Mouse (Mus musculus) neural tube, embryonic 10.5 days (tissue): Measurements from ENCODE around the gene Zdhhc5.
A peak's percentile ranks its signal among the peaks of the same experiment; 100 is the strongest.

Source experiments
- DNase-seq: peaks from one replicate; pipeline ENCODE4 v3.0.0-alpha.2; 2017; ENCODE audit warnings: low spot score; ENCODE audit errors: extremely low spot score

Zdhhc5 gene

GRCm38 (mm10) chr2:84714811-84715561, at the start of gene Zdhhc5:
Zdhhc5 (minus strand) TSS chr2:84715180.
- DNase-seq = peak; percentile 100

- DNase-seq = no peak
Observed at GRCm38 (mm10) chr2:84762818-84763217, 47.8 kb upstream of the Zdhhc5 start.

GRCm38 (mm10) chr2:84762295-84762694, 47.3 kb upstream of the Zdhhc5 start:
- DNase-seq = no peak

GRCm38 (mm10) chr2:84761840-84762239, 46.9 kb upstream of the Zdhhc5 start:
- no peak for DNase-seq

- DNase-seq = no peak
Observed at GRCm38 (mm10) chr2:84761309-84761708, 46.3 kb upstream of the Zdhhc5 start.

- DNase-seq = no peak
Observed at GRCm38 (mm10) chr2:84760777-84761176, 45.8 kb upstream of the Zdhhc5 start.

- DNase-seq = no peak
Observed at GRCm38 (mm10) chr2:84758542-84759127, 43.7 kb upstream of the Zdhhc5 start.

- no peak for DNase-seq
Observed at GRCm38 (mm10) chr2:84757026-84757682, 42.2 kb upstream of the Zdhhc5 start.

GRCm38 (mm10) chr2:84756245-84756644, 41.3 kb upstream of the Zdhhc5 start:
- no peak for DNase-seq

- DNase-seq = no peak
Observed at GRCm38 (mm10) chr2:84750115-84750514, 35.1 kb upstream of the Zdhhc5 start.

- no peak for DNase-seq
Observed at GRCm38 (mm10) chr2:84744126-84744525, 29.1 kb upstream of the Zdhhc5 start.

- no peak for DNase-seq
Observed at GRCm38 (mm10) chr2:84743561-84743960, 28.6 kb upstream of the Zdhhc5 start, which contains the start of gene Gm19426. Gm19426 (minus strand) TSS chr2:84743655.

GRCm38 (mm10) chr2:84742451-84743283, 27.7 kb upstream of the Zdhhc5 start:
- peak; percentile 94 for DNase-seq

- DNase-seq = no peak
Observed at GRCm38 (mm10) chr2:84741841-84742450, 27.0 kb upstream of the Zdhhc5 start.

GRCm38 (mm10) chr2:84740608-84741333, 25.8 kb upstream of the Zdhhc5 start:
- peak; percentile 29 for DNase-seq

GRCm38 (mm10) chr2:84738271-84738911, 23.4 kb upstream of the Zdhhc5 start:
- DNase-seq = peak; percentile 72

- DNase-seq = peak; percentile 72
Observed at GRCm38 (mm10) chr2:84737451-84737925, 22.5 kb upstream of the Zdhhc5 start.

GRCm38 (mm10) chr2:84736312-84737161, 21.6 kb upstream of the Zdhhc5 start:
- DNase-seq = peak; percentile 58
